Mouse (Mus musculus) C2C12 (cell line): Measurements from ENCODE around the gene Grb7. TPM values are rescaled to one million over a fixed set of nuclear protein-coding genes. Genes with fewer than 3 reads are reported as not detected.

Experiments used
- H3K27me3 ChIP-seq: one replicate; pipeline ENCODE4 v1.6.1; 2011; ENCODE audit not compliant: control insufficient read depth, insufficient read depth, insufficient read length
- H3K36me3 ChIP-seq: one replicate; pipeline ENCODE4 v1.6.1; 2011; ENCODE audit not compliant: control insufficient read depth, insufficient read depth
- H3K4me3 ChIP-seq: one replicate; pipeline ENCODE4 v1.5.1; 2011; ENCODE audit warnings: mild to moderate bottlenecking, control low read depth; ENCODE audit not compliant: poor library complexity, insufficient read depth, severe bottlenecking
- H3K79me2 ChIP-seq: one replicate; pipeline ENCODE4 v1.6.1; 2011; ENCODE audit not compliant: control insufficient read depth, insufficient read depth
- H3K79me3 ChIP-seq: one replicate; pipeline ENCODE4 v1.6.1; 2011; ENCODE audit warnings: low read depth, control low read depth
- H3ac ChIP-seq: one replicate; pipeline ENCODE3; 2011; ENCODE audit warnings: low read depth; ENCODE audit not compliant: control insufficient read depth, insufficient read length
- CEBPB ChIP-seq: IDR thresholded peaks from one replicate; pipeline ENCODE4 v1.6.1; 2011; ENCODE audit warnings: low read depth, mild to moderate bottlenecking, control low read depth, moderate library complexity
- CTCF ChIP-seq: IDR thresholded peaks from one replicate; pipeline ENCODE4 v1.5.1; 2011; ENCODE audit not compliant: control insufficient read depth, insufficient read depth, insufficient read length
- FOSL1 ChIP-seq: IDR thresholded peaks from one replicate; pipeline ENCODE4 v1.8.0; 2011; ENCODE audit warnings: mild to moderate bottlenecking, low read length; ENCODE audit not compliant: poor library complexity, insufficient read depth, severe bottlenecking
- MAX ChIP-seq: IDR thresholded peaks from one replicate; pipeline ENCODE4 v1.6.1; 2011; ENCODE audit warnings: mild to moderate bottlenecking, control low read depth
- MYOD1 ChIP-seq: IDR thresholded peaks from one replicate; pipeline ENCODE4 v1.6.1; 2011; ENCODE audit warnings: low read depth; ENCODE audit not compliant: control insufficient read depth, insufficient read length
- MYOG ChIP-seq: IDR thresholded peaks from one replicate; pipeline ENCODE4 v1.6.1; 2011; ENCODE audit not compliant: control insufficient read depth, insufficient read length; ENCODE audit errors: extremely low read depth
- USF1 ChIP-seq: IDR thresholded peaks from one replicate; pipeline ENCODE4 v1.6.1; 2011; ENCODE audit warnings: low read depth, mild to moderate bottlenecking, control low read depth, moderate library complexity
- polyA plus RNA-seq: library from polyadenylated mRNA; unstranded; fragments of >200 nt; fragmentation: generic; extraction: Trizol; gene quantifications from one replicate; pipeline ENCODE4 v1.2.1, GENCODE M21; 2012; ENCODE audit warnings: missing spikeins

Gene Grb7
- polyA plus RNA-seq, 1 experiment: not detected

DNA sequence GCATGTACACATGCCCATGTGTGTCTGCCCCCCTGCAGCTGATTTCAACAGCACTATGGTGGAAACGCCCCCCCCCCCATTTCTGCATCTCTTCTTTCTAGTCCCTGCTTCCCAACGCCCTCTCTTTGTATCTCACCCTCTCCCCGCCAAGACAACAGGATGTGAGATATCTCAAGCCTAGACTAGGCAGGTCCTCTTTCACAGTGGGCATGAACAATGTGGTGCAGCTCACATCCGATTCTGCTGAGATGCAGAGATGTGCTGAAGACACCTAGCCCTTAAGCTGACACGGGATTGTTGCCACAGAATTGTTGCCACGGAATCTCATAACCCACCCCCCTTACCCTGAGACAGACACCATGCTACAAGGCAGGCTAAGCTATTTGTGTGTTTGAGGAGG is 18.3 kb downstream of the Grb7 start:
- TF ChIP-seq FOSL1 (no peak), USF1 (no peak), MYOD1 (no peak), MYOG (no peak), CEBPB (no peak), MAX (no peak), CTCF (no peak)
- Histone ChIP-seq H3K27me3 (peaks cover 72% of the 10 kb centered on the region), H3K4me3 (no peak overlapping the region), H3K79me3 (no peaks in the 10 kb centered on the region), H3K79me2 (no peaks in the 10 kb centered on the region), H3K36me3 (no peaks in the 10 kb centered on the region), H3ac (no peak overlapping the region)

DNA sequence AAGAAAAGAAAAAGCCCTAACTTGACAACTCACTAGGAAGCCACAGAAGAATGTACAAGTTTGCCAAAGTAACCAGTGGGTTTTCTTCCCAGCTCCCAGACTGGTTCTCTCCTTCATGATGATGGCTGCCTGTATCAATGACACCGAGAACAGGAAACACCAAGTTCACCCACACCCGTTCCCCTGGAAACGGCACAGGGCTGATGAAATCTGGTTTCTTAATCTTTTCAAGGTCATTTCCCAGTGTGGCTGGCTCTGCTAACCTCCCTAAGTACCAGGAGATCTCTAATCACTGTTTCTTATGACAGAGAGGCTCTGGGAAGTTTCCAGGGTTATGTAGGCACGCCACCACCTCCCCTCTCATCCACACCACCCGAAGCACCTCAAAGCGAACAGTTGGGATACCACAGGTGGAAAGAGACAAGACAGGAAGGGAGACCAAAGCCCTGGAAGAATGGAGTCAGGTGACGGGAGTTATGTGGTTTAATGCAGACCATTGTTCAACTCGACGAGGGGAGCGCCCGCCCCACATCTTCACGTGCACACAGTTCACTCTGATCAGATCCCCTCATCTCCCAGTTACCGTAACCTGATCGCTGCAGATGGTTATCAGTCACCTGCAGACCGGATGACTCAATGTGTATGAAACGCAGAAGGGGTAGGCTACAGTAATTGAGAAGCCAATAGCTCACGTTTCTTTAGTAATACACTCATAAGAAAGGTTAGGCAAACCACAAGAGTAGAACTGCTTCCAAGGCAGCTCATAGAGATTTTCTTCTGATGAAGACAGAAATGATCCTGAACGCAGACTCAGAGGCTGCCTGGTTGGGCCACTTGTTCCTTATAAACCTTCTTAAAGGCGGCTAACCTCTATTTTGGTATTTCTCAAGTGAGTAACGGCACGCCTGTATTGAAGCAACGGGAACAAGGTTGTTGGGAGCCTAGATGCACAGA is 23.8 kb downstream of the Grb7 start:
- Histone ChIP-seq H3K27me3 (peaks cover 79% of the 10 kb centered on the region), H3ac (no peak overlapping the region), H3K4me3 (no peak overlapping the region), H3K36me3 (no peaks in the 10 kb centered on the region), H3K79me2 (no peaks in the 10 kb centered on the region), H3K79me3 (no peaks in the 10 kb centered on the region)
- TF ChIP-seq CEBPB: no peak
- no peak for TF ChIP-seq MYOD1
- no peak for TF ChIP-seq USF1
- no peak for TF ChIP-seq MYOG
- no peak for TF ChIP-seq FOSL1
- TF ChIP-seq CTCF: no peak

DNA sequence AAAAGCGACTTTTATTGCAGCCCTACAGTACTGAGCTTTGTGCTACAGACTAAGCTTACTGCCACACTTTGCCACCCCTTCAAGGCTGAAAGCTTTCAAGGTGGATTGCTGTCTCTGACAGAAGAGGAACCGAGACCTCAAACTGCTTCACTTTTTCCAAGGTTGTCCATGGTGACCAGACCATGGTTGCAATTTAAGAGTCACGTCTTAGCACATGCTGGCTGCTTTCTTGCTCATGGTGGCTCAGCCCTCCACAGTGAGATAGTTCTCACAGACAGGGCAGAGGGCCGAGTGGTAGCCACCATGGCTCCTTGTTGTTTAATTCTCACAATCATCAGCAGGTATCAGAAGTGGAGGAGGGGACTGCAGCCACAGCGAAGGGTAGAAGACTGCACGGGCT is 24.6 kb downstream of the Grb7 start:
- Histone ChIP-seq H3K79me2 (no peaks in the 10 kb centered on the region), H3K27me3 (peaks cover 72% of the 10 kb centered on the region), H3K4me3 (no peak overlapping the region)

DNA sequence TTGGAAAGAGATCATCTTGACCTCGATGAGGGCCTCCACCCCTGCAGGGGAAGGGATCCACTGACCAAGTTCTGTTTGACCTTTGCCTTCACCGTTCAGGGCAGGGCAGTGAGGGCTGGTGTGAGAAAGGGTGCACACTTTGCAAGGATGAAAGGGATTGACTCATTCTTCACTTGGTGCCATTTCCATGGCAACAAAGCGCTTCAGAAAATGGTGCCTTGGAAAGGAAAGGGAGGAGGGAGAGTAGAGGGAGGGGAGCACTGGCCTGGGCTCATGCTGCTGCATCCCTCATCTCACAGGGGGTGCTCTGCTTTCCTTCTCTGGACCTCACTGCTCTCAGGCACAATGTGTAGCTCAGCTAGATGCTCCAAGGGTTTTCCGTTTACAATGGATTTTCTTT is 26.5 kb downstream of the Grb7 start:
- Histone ChIP-seq H3K36me3 (no peaks in the 10 kb centered on the region), H3K27me3 (peaks cover 62% of the 10 kb centered on the region), H3K79me3 (no peaks in the 10 kb centered on the region), H3K4me3 (no peak overlapping the region), H3K79me2 (no peaks in the 10 kb centered on the region), H3ac (no peak overlapping the region)
- TF ChIP-seq USF1 (no peak), CTCF (no peak), FOSL1 (no peak), MYOG (no peak), MAX (no peak)

More for the DNA sequence above, 24.6 kb downstream of the Grb7 start:
- TF ChIP-seq MYOG (no peak), MAX (no peak), FOSL1 (no peak), CTCF (no peak), CEBPB (no peak), USF1 (no peak), MYOD1 (no peak)
- H3ac ChIP-seq: no peak overlapping the region
- H3K36me3 ChIP-seq: no peaks in the 10 kb centered on the region
- H3K79me3 ChIP-seq: no peaks in the 10 kb centered on the region

DNA sequence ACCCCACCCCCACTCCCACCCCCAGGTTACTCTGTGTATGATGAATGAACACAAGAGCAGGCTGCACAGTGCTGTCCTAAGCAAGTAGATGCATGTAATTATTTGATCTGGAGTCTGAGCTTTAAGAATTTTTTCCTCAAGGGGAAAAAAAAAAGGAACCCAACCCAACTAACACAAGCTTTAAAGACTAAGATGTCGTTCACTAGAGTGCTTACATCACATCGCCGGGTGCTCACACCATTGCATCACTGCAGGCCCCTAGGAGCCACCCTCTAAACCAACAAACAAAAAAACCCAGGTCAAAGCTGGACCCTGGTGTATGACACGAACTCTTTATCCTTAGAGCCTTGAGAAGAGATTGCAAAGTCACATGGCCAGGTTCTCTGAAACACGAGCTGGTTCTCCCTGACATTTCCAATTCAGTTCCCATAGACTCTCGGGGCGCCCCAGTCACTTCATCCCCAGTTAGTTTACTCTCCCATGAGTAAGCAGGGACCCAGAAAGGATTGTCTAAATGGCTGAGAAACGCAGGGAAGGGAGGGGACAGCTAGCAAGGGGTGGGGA is 27.8 kb downstream of the Grb7 start:
- Histone ChIP-seq H3K36me3 (no peaks in the 10 kb centered on the region), H3K79me3 (no peaks in the 10 kb centered on the region), H3K79me2 (no peaks in the 10 kb centered on the region), H3ac (no peak overlapping the region), H3K27me3 (peaks cover 50% of the 10 kb centered on the region), H3K4me3 (no peak overlapping the region)
- TF ChIP-seq MYOD1 (no peak), MYOG (no peak), MAX (no peak), USF1 (no peak)
